Mouse (Mus musculus): ENCODE data around the gene Csf2.

GRCm38 (mm10) chr11:54264542-54264941, 15.1 kb upstream of the Csf2 start:
- TF ChIP-seq CTCF (IDR thresholded peaks at IDR 0.05; ENCODE audit: borderline replicate concordance, extremely low read depth, insufficient read depth, insufficient read length) (peak; percentile 66; the same call in 1 of the 2 replicates), POLR2A (IDR thresholded peaks at IDR 0.05; ENCODE audit: borderline replicate concordance, extremely low read depth, insufficient read depth, insufficient read length, poor library complexity, severe bottlenecking) (no peak)
